Mouse (Mus musculus): Measurements from ENCODE around the gene A330070K13Rik. TPM values are rescaled to one million over a fixed set of nuclear protein-coding genes. Genes with fewer than 3 reads are reported as not detected.

A330070K13Rik gene
- polyA plus RNA-seq, 3 experiments from 2014 or later: not detected

DNA sequence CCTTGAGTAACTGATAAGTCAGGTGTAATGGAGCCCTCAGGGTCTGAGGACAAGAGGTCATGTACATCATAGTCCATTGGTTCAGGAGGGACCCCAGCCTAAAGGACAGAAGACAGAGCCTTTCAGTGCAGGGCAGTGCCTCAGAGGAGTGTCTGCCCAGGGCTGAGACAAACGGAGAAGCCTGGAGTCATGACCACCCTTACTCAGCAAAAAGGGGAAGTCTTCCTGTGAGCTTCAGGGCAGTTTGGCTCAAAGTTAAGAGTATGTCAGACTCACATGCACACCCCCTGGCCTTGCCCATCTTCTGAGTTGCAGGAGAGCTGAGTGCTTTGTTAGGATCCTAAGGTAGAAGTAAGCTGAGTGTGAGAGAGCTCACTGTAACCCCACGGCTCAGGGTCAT lies 54.5 kb downstream of the A330070K13Rik start:
- no peak for ATAC-seq

Other genes with a start within 250 kb of the A330070K13Rik start
- gene Kctd7, start 239.8 kb downstream of the A330070K13Rik start, polyA plus RNA-seq (2017; shearing (Covaris generic)): 1 to 10 TPM; 2.1 to 3.0 (median 3.0) TPM
- gene Rabgef1, start 212.8 kb downstream of the A330070K13Rik start, polyA plus RNA-seq (2017; shearing (Covaris generic)): 10 to 100 TPM; 31.3 to 40.9 (median 36.7) TPM
- 10 to 100 TPM; 11.2 to 13.4 (median 13.2) TPM for gene Tmem248, start 167.6 kb downstream of the A330070K13Rik start, polyA plus RNA-seq (2017; shearing (Covaris generic))
- 100 to 1,000 TPM; 108 to 150 (median 130) TPM for gene Sbds, start 129.1 kb downstream of the A330070K13Rik start, polyA plus RNA-seq (2017; shearing (Covaris generic))
- 10 to 100 TPM; 30.4 to 35.1 (median 33.9) TPM for gene Tyw1, start 129.0 kb downstream of the A330070K13Rik start, polyA plus RNA-seq (2017; shearing (Covaris generic))
- gene Caln1, start 15.2 kb downstream of the A330070K13Rik start, polyA plus RNA-seq (2017; shearing (Covaris generic)): not detected